Comparison of ENCODE assay signal across 8 mouse cellular contexts in the genomic region with DNA sequence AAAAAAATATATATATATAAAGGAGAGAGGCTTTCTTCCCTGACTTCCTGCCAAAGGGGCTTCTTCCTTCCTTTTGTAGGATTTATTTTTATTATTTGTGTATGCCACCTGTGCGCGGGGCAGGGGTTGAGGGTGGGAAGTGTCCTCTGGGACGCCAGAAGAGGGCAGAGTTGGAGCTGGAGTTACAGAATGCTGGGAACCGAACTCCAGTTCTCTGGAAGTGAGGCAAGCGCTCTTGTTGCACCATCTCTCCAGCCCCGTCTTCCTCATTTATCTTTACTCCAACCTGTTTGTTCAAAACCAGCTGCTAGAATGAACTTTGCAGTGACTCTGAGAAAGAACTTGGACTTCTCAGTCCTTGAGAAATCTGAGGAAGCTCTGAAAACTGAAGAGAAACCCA. TPM values are rescaled to one million over a fixed set of nuclear protein-coding genes. Genes with fewer than 3 reads are reported as not detected.
A peak's percentile ranks its signal among the peaks of the same experiment; 100 is the strongest.
DNase-seq lines count a peak whose midpoint lies in the region; ATAC-seq and TF ChIP-seq lines count a peak whose summit lies in the region.

No protein-coding gene starts in this region.

- WGBS in hindbrain, embryonic 16.5 days = 7% methylated on average over 6 of the region's 6 CpGs

- no peaks in the 10 kb centered on the region for H3K9me3 ChIP-seq in hindbrain, embryonic 16.5 days (ENCODE audit: control insufficient read depth, low read length)
- no peaks in the 10 kb centered on the region for H3K9me3 ChIP-seq in megakaryocyte, embryonic 14.5 days

- H3K27me3 ChIP-seq in hindbrain, embryonic 16.5 days (replicated peaks; ENCODE audit: control insufficient read depth, insufficient read depth, low read length) = peaks cover 2% of the 10 kb centered on the region; the same call in 1 of the 2 replicates
- H3K27me3 ChIP-seq in megakaryocyte, embryonic 14.5 days (replicated peaks) = no peaks in the 10 kb centered on the region

- TF ChIP-seq CTCF in layer of hippocampus, adult 2 months (conservative IDR thresholded peaks at IDR 0.05) = peak; percentile 41
- TF ChIP-seq CTCF in cortical plate, adult 2 months (IDR thresholded peaks at IDR 0.05; ENCODE audit: extremely low read depth, insufficient read depth, low read length) = no peak

- ATAC-seq in hindbrain, embryonic 16.5 days = no peak
- no peak for ATAC-seq in inflammation-experienced regulatory T-cells, adult 6 months

- no peak for DNase-seq in layer of hippocampus, adult 2 months (ENCODE audit: low spot score in 2 of 2)
- no peak for DNase-seq in layer of hippocampus, adult 18-20 months (ENCODE audit: low spot score in 2 of 2)
- DNase-seq in gastrocnemius, postnatal 4 days (ENCODE audit: low spot score in 2 of 2) = no peak
- DNase-seq in urinary bladder, postnatal 14 days (ENCODE audit: low spot score) = no peak

- TF ChIP-seq POLR2A in cortical plate, adult 2 months (IDR thresholded peaks at IDR 0.05; ENCODE audit: extremely low read depth, insufficient read depth, low read length) = no peak

- H3K9ac ChIP-seq in hindbrain, embryonic 16.5 days (ENCODE audit: low read depth, low read length) = peak overlapping the region; percentile 77

- peak overlapping the region; percentile 95 for H3K4me3 ChIP-seq in layer of hippocampus, adult 2 months
- H3K4me3 ChIP-seq in cortical plate, adult 2 months (ENCODE audit: insufficient read depth, low read length) = peak overlapping the region; percentile 47; the same call in 1 of the 2 replicates
- H3K4me3 ChIP-seq in hindbrain, embryonic 16.5 days (ENCODE audit: low read length) = peak overlapping the region; percentile 77
- peak overlapping the region; percentile 95 for H3K4me3 ChIP-seq in megakaryocyte, embryonic 14.5 days (replicated peaks)

- H3K4me1 ChIP-seq in cortical plate, adult 2 months (ENCODE audit: control insufficient read depth, insufficient read depth, low read length) = 0 out of 2 replicates have a peak, but pooled peaks cover 2% of the 10 kb centered on the region
- H3K4me1 ChIP-seq in hindbrain, embryonic 16.5 days (ENCODE audit: control insufficient read depth, insufficient read depth, low read depth, low read length) = peaks cover 16% of the 10 kb centered on the region
- H3K4me1 ChIP-seq in megakaryocyte, embryonic 14.5 days = peaks cover 91% of the 10 kb centered on the region

- peaks cover 2% of the 10 kb centered on the region; the same call in 1 of the 2 replicates for H3K36me3 ChIP-seq in hindbrain, embryonic 16.5 days (ENCODE audit: control insufficient read depth, insufficient read depth, low read length)
- peaks cover 11% of the 10 kb centered on the region for H3K36me3 ChIP-seq in megakaryocyte, embryonic 14.5 days (replicated peaks; ENCODE audit: low read length)

- H3K4me2 ChIP-seq in hindbrain, embryonic 16.5 days (ENCODE audit: low read length) = peak overlapping the region; percentile 59

- peak overlapping the region; percentile 99 for H3K27ac ChIP-seq in layer of hippocampus, adult 2 months
- no peak overlapping the region for H3K27ac ChIP-seq in cortical plate, adult 2 months (ENCODE audit: insufficient read depth, low read length)
- H3K27ac ChIP-seq in hindbrain, embryonic 16.5 days (ENCODE audit: low read depth, low read length) = peak overlapping the region; percentile 98

RNA-seq across cellular contexts. Expression of gene B9d2, which starts 0.6 kb away (rescaled TPM):
- total RNA-seq in layer of hippocampus, adult 2 months (2021) = 10 to 100 TPM; 20.2 to 20.6 TPM
- 10 to 100 TPM; 22.2 to 26.3 TPM for total RNA-seq in layer of hippocampus, adult 18-20 months (2021)
- polyA plus RNA-seq in cortical plate, adult 2 months (2012; rRNA removed) = 38.8 and 42.4 TPM in 2 replicates
- 48.4 and 49.8 TPM in 2 replicates for polyA plus RNA-seq in hindbrain, embryonic 16.5 days (2015; fragmentation: Nextera tagmentation; extraction: Ambion mirVana)
- 89.8 and 105 TPM in 2 replicates for polyA plus RNA-seq in megakaryocyte, embryonic 14.5 days (2012; ENCODE audit: insufficient read depth, low replicate concordance)
- 10 to 100 TPM; 55.9 to 76.1 (median 57.2) TPM for polyA plus RNA-seq in inflammation-experienced regulatory T-cells, adult 6 months (2017; shearing (Covaris generic))
- 10 to 100 TPM; 12.1 to 12.9 TPM for total RNA-seq in gastrocnemius, postnatal 4 days (2021)

RNA-seq across cellular contexts. Expression of gene Tmem91, which starts 5.0 kb away (rescaled TPM):
- 10 to 100 TPM in 1 of 2 experiments, 1 to 10 TPM in 1; 8.6 to 11.6 TPM for total RNA-seq in layer of hippocampus, adult 2 months (2021)
- total RNA-seq in layer of hippocampus, adult 18-20 months (2021) = 10 to 100 TPM in 1 of 2 experiments, 1 to 10 TPM in 1; 8.4 to 10.9 TPM
- polyA plus RNA-seq in cortical plate, adult 2 months (2012; rRNA removed) = 30.3 and 37.6 TPM in 2 replicates
- polyA plus RNA-seq in hindbrain, embryonic 16.5 days (2015; fragmentation: Nextera tagmentation; extraction: Ambion mirVana) = 101 and 129 TPM in 2 replicates
- polyA plus RNA-seq in megakaryocyte, embryonic 14.5 days (2012; ENCODE audit: insufficient read depth, low replicate concordance) = 4.3 and 4.7 TPM in 2 replicates
- polyA plus RNA-seq in inflammation-experienced regulatory T-cells, adult 6 months (2017; shearing (Covaris generic)) = 10 to 100 TPM in 2 of 3 experiments, 1 to 10 TPM in 1; 8.2 to 23.6 (median 14.4) TPM
- total RNA-seq in gastrocnemius, postnatal 4 days (2021) = not detected

RNA-seq across cellular contexts. Expression of gene Tgfb1, which starts 6.8 kb away (rescaled TPM):
- 1 to 10 TPM; 6.9 TPM for total RNA-seq in layer of hippocampus, adult 2 months (2021)
- total RNA-seq in layer of hippocampus, adult 18-20 months (2021) = 1 to 10 TPM; 6.5 to 7.7 TPM
- polyA plus RNA-seq in cortical plate, adult 2 months (2012; rRNA removed) = 5.6 and 6.2 TPM in 2 replicates
- 0.63 and 1.2 TPM in 2 replicates for polyA plus RNA-seq in hindbrain, embryonic 16.5 days (2015; fragmentation: Nextera tagmentation; extraction: Ambion mirVana)
- 4,315 and 7,169 TPM in 2 replicates for polyA plus RNA-seq in megakaryocyte, embryonic 14.5 days (2012; ENCODE audit: insufficient read depth, low replicate concordance)
- polyA plus RNA-seq in inflammation-experienced regulatory T-cells, adult 6 months (2017; shearing (Covaris generic)) = 1 to 10 TPM; 4.6 to 6.7 (median 5.4) TPM
- total RNA-seq in gastrocnemius, postnatal 4 days (2021) = 10 to 100 TPM; 21.4 to 24.6 TPM

RNA-seq across cellular contexts. Expression of gene Exosc5, which starts 21.0 kb away (rescaled TPM):
- 10 to 100 TPM; 26.9 to 28.1 TPM for total RNA-seq in layer of hippocampus, adult 2 months (2021)
- total RNA-seq in layer of hippocampus, adult 18-20 months (2021) = 10 to 100 TPM; 25.8 to 30.4 TPM
- polyA plus RNA-seq in cortical plate, adult 2 months (2012; rRNA removed) = 31.3 and 31.5 TPM in 2 replicates
- polyA plus RNA-seq in hindbrain, embryonic 16.5 days (2015; fragmentation: Nextera tagmentation; extraction: Ambion mirVana) = 39.5 and 42.9 TPM in 2 replicates
- 233 and 501 TPM in 2 replicates for polyA plus RNA-seq in megakaryocyte, embryonic 14.5 days (2012; ENCODE audit: insufficient read depth, low replicate concordance)
- 100 to 1,000 TPM in 2 of 3 experiments, 10 to 100 TPM in 1; 65.5 to 124 (median 103) TPM for polyA plus RNA-seq in inflammation-experienced regulatory T-cells, adult 6 months (2017; shearing (Covaris generic))
- 10 to 100 TPM; 24.5 to 25.7 TPM for total RNA-seq in gastrocnemius, postnatal 4 days (2021)

RNA-seq across cellular contexts. Expression of gene Bckdha, which starts 21.2 kb away (rescaled TPM):
- 10 to 100 TPM; 37.1 to 41.4 TPM for total RNA-seq in layer of hippocampus, adult 2 months (2021)
- total RNA-seq in layer of hippocampus, adult 18-20 months (2021) = 10 to 100 TPM; 37.0 to 41.2 TPM
- polyA plus RNA-seq in cortical plate, adult 2 months (2012; rRNA removed) = 63.7 and 66.1 TPM in 2 replicates
- polyA plus RNA-seq in hindbrain, embryonic 16.5 days (2015; fragmentation: Nextera tagmentation; extraction: Ambion mirVana) = 46.8 and 51.8 TPM in 2 replicates
- 31.9 and 39.7 TPM in 2 replicates for polyA plus RNA-seq in megakaryocyte, embryonic 14.5 days (2012; ENCODE audit: insufficient read depth, low replicate concordance)
- polyA plus RNA-seq in inflammation-experienced regulatory T-cells, adult 6 months (2017; shearing (Covaris generic)) = 10 to 100 TPM; 10.5 to 16.7 (median 15.5) TPM
- 10 to 100 TPM; 55.6 to 55.8 TPM for total RNA-seq in gastrocnemius, postnatal 4 days (2021)

Comparison
In these comparisons a context has a peak if more than half of its experiments do, and no peak if none do; other contexts are left out.
1. RNA of gene Tgfb1, which starts 6.8 kb away (polyA plus RNA-seq): 4,315 to 7,169 TPM in megakaryocyte, embryonic 14.5 days; 5.6 to 6.2 TPM in cortical plate, adult 2 months, 4.6 to 6.7 TPM in inflammation-experienced regulatory T-cells, adult 6 months and 0.63 to 1.2 TPM in hindbrain, embryonic 16.5 days; every median in the first group is over 100 times any median in the second.
2. Peak in every context shown above with its lines, with median percentiles within 50 percentile points of each other: H3K4me3 ChIP-seq.